Mouse (Mus musculus) heart, adult 10 weeks (tissue): ENCODE results near the gene Lpar5. TPM values are rescaled to one million over a fixed set of nuclear protein-coding genes. Genes with fewer than 3 reads are reported as not detected.

Experiments used
- polyA plus RNA-seq: library from polyadenylated mRNA; stranded (reverse); fragments of 350-450 nt; fragmentation: Illumina TruSeq; extraction: RNeasy Lipid Tissue Mini Kit (QIAGEN cat#74804); gene quantifications from one replicate; pipeline ENCODE4 v1.2.3, GENCODE M21; 2014; ENCODE audit warnings: low read depth, low replicate concordance

The Lpar5 gene
- not detected for polyA plus RNA-seq

GRCm38 (mm10) chr6:125067571-125067995 lies at the start of gene Lpar5:
Lpar5 (plus strand) TSS chr6:125067920.

GRCm38 (mm10) chr6:125039533-125040153 lies 28.1 kb upstream of the Lpar5 start, which contains the start of gene Ing4:
Ing4 (plus strand) TSS chr6:125039760.

GRCm38 (mm10) chr6:125049678-125050077 lies 18.0 kb upstream of the Lpar5 start, which contains the start of gene Acrbp:
Acrbp (plus strand) TSS chr6:125049689.

GRCm38 (mm10) chr6:125095391-125096278 lies 27.9 kb downstream of the Lpar5 start, which contains the start of gene Chd4:
Chd4 (plus strand) TSS chr6:125095981.

GRCm38 (mm10) chr6:125131302-125132156 lies 63.8 kb downstream of the Lpar5 start, which contains the start of gene Nop2:
Nop2 (plus strand) TSS chr6:125131909.

Other genes starting within 250 kb of the Lpar5 start
- gene Usp5, start 238.4 kb upstream of the Lpar5 start, polyA plus RNA-seq, result 65.2 TPM
- 0.58 TPM for gene Cdca3, start 238.4 kb upstream of the Lpar5 start, polyA plus RNA-seq
- 11.1 TPM for gene Gnb3, start 227.6 kb upstream of the Lpar5 start, polyA plus RNA-seq
- gene P3h3, start 210.2 kb upstream of the Lpar5 start, polyA plus RNA-seq, result 17.8 TPM
- gene Gpr162, start 203.9 kb upstream of the Lpar5 start, polyA plus RNA-seq, result 1.1 TPM
- gene Cd4, start 179.7 kb upstream of the Lpar5 start, polyA plus RNA-seq, result 0.42 TPM
- 1.6 TPM for gene Lag3, start 156.2 kb upstream of the Lpar5 start, polyA plus RNA-seq
- 217 TPM for gene Ptms, start 147.8 kb upstream of the Lpar5 start, polyA plus RNA-seq
- 190 TPM for gene Mlf2, start 136.5 kb upstream of the Lpar5 start, polyA plus RNA-seq
- gene Cops7a, start 102.4 kb upstream of the Lpar5 start, polyA plus RNA-seq, result 103 TPM
- gene Pianp, start 71.2 kb upstream of the Lpar5 start, polyA plus RNA-seq, result 0.86 TPM
- 26.3 TPM for gene Zfp384, start 58.8 kb upstream of the Lpar5 start, polyA plus RNA-seq
- gene Ing4, start 28.2 kb upstream of the Lpar5 start, polyA plus RNA-seq, result 36.6 TPM
- 9.2 TPM for gene Acrbp, start 18.2 kb upstream of the Lpar5 start, polyA plus RNA-seq
- 86.4 TPM for gene Chd4, start 28.1 kb downstream of the Lpar5 start, polyA plus RNA-seq
- gene Nop2, start 64.0 kb downstream of the Lpar5 start, polyA plus RNA-seq, result 16.6 TPM
- gene Iffo1, start 77.3 kb downstream of the Lpar5 start, polyA plus RNA-seq, result 14.3 TPM
- gene Gapdh, start 98.5 kb downstream of the Lpar5 start, polyA plus RNA-seq, result 4,016 TPM
- gene Ncapd2, start 123.8 kb downstream of the Lpar5 start, polyA plus RNA-seq, result 18.6 TPM
- gene Mrpl51, start 123.9 kb downstream of the Lpar5 start, polyA plus RNA-seq, result 266 TPM
- gene Vamp1, start 147.6 kb downstream of the Lpar5 start, polyA plus RNA-seq, result 10.0 TPM
- 6.8 TPM for gene Tapbpl, start 163.9 kb downstream of the Lpar5 start, polyA plus RNA-seq
- gene Cd27, start 169.1 kb downstream of the Lpar5 start, polyA plus RNA-seq, result not detected
- not detected for gene Tuba3a, start 218.1 kb downstream of the Lpar5 start, polyA plus RNA-seq
- gene Ltbr, start 246.0 kb downstream of the Lpar5 start, polyA plus RNA-seq, result 31.2 TPM